Mouse (Mus musculus) retina, postnatal 7 days (tissue): ENCODE measurements around the gene Wnt10b.

Source experiments
- DNase-seq: peaks from one replicate; pipeline ENCODE4 v3.0.0-alpha.2; 2012; ENCODE audit warnings: low read depth, low spot score

The Wnt10b gene

DNA sequence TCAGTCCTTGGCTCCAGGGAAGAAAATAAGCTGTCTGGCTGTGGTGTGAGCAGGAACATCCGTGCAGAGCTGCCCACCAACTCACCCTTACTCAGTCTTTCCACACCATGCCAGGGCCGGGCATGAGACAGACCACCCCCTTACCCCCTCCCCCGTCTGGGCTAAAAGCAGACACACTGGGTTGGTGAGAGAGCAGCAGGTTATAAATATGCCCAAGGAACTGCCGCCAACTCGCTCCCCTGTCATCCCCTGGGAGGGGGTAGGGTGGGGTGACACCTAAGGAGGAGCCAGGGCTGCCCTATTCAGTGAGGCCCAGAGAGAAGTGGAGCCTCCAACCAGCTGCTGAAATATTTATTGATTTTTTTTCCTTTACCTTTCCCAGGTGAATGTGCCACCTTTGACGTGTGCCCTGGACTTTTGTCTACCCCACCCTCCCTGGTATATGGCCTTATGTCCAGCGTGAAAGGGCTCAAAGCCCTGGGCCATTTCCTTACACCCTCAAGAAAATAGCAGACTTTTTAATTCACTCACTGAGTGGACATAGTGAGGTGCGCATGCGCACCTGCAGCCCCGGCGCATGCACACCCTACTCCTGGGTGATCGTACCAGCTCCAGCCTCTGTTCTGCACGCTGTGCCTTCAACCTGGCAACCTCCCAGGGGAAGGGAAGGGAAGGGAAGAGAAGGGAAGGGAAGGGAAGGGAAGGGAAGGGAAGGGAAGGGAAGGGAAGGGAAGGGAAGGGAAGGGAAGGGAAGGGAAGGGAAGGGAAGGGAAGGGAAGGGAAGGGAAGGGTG lies 19.0 kb upstream of the Wnt10b start:
- no peak for DNase-seq

- no peak for DNase-seq
These were observed 15.3 kb upstream of the Wnt10b start for GRCm38 (mm10) chr15:98793141-98793698.

- DNase-seq = no peak
These were observed 14.5 kb upstream of the Wnt10b start for GRCm38 (mm10) chr15:98792233-98793020.

DNA sequence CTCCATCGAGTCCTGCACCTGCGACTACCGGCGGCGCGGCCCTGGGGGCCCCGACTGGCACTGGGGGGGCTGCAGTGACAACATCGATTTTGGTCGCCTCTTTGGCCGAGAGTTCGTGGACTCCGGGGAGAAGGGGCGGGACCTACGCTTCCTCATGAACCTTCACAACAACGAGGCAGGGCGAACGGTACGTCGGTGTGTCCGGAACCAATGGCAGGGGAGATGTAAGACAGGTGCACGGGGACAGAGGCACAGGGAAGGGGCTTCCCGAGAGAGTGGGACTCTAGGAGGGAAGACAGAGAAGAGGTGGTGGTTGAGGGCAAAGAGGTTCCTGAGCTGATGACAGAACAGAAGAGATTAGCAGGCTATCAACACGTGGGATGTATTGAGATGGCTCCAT lies 13.8 kb upstream of the Wnt10b start:
- no peak for DNase-seq

DNA sequence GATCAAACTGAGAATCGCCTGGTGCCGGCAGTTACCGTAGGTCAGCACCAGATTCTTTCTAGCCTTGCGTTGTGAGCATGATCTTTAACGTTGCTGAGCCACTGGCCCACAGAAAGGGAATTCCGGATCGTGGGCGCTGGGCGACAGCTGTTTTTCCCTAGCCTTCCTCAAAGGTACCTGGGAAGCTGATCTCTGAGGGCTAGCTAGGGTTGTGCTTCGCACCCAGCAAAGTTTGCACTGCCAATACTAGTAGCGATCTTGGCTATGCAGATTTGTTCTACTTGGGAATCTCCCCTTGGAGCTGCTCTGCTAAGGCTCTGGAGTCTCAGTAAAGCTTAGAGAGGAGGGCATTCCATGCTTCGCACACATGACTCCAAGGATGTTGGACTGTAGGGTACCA lies 13.3 kb upstream of the Wnt10b start:
- no peak for DNase-seq

- no peak for DNase-seq
These were observed 12.8 kb upstream of the Wnt10b start for GRCm38 (mm10) chr15:98790761-98791160.

GRCm38 (mm10) chr15:98789661-98790535 lies 11.9 kb upstream of the Wnt10b start, which contains the start of gene Wnt1:
TSS of gene Wnt1 (plus strand) at chr15:98789857.
- DNase-seq = peak; percentile 60

- DNase-seq = no peak
These were observed 11.2 kb upstream of the Wnt10b start for GRCm38 (mm10) chr15:98788972-98789660.

DNA sequence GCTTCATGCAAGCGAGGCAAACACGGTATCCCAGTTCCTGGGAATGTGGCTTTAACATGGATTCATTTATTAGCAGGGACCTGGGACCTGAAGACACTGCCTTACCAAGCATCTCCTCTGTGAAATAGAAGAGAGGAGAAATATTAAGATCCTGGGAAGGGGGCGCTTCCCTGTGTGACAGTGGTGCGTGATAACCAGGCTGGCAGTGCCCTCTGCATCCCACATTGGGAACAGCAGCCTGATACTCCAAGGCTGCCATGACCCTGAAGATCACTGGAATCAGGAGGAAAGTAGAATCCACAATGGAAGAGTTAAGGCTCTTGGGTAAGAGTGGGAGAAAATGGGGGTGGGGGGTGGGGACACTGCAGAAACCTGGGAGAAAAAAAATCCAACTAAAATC lies 10.0 kb upstream of the Wnt10b start:
- DNase-seq = no peak

DNA sequence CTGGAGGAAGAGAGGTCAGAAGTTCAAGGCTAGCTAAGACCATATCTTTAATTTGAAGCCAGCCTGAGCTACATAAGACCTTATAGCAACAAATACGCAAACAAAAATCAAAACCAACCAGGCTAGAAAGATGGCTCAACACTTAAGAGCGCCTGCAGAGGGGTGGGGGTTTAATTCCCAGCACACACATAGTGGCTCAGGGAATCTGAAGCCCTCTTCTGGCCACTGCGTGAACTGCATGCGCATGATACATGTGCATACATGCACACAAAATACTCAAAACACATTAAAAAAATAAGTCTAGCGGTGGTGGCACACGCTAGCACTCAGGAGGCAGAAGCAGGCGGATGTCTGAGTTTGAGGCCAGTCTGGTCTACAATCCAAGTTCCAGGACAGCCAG lies 7.8 kb upstream of the Wnt10b start:
- no peak for DNase-seq

DNA sequence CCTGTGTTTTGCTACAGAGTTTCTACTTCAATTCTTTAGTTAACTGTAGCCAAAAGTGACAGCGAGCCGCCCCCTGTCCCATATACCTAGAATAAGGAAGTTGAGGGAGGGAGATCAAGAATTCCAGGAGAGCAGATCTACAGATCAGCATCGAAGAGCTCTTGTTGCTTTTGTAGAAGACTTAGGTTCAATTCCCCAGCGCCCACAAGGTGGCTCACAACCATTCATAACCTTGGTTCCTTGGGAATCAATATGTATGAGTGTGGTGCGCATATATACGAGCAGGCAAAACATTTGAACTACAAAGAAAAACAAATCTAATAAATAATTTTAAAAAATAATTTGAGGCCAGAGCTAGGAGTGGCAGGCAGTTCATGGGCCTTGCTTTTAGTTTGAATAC lies 3.2 kb upstream of the Wnt10b start:
- DNase-seq = no peak

DNA sequence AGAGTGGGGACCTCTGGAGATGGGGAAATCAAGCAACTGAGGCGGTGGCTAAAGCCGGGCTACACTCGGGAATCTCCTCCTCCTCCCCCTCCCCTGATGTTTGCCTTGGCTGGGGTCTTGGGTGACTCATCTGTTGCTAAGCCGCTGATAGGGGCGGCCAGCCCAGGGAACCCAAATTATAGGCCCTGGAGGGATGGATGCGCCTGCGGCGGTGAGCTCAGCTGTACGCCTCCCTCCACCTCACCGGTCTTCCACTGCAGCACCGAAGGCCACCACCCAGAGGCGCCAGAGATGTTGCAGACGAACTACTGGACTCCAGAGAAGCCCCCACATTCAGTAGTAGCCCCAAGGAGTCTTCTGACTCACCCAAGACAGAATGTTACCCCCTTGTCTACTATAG lies 2.6 kb upstream of the Wnt10b start:
- DNase-seq = no peak

DNA sequence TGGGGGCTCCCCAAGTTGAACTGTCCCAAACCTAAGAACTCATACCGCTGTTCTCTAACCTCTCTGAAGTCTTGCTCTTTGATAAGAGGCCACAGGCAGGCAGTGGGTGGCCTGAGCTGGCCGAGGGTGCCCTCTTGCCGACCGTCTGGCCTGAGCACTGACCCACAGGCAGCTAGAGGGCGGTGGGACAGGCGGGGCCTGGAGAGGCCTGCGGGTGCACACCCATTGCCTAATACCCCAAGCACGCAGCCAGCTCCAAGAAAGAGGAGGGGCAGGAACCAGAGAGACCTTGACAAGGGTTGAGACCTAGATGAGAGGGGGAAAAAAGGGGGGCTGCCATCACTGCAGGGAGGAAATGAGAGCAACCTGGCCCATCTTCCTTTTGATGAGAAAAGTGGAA lies 2.1 kb upstream of the Wnt10b start:
- DNase-seq = no peak

GRCm38 (mm10) chr15:98778806-98779205 lies 856 bp upstream of the Wnt10b start:
- DNase-seq = no peak

GRCm38 (mm10) chr15:98778191-98778770 lies 331 bp upstream of the Wnt10b start:
- DNase-seq = no peak

DNA sequence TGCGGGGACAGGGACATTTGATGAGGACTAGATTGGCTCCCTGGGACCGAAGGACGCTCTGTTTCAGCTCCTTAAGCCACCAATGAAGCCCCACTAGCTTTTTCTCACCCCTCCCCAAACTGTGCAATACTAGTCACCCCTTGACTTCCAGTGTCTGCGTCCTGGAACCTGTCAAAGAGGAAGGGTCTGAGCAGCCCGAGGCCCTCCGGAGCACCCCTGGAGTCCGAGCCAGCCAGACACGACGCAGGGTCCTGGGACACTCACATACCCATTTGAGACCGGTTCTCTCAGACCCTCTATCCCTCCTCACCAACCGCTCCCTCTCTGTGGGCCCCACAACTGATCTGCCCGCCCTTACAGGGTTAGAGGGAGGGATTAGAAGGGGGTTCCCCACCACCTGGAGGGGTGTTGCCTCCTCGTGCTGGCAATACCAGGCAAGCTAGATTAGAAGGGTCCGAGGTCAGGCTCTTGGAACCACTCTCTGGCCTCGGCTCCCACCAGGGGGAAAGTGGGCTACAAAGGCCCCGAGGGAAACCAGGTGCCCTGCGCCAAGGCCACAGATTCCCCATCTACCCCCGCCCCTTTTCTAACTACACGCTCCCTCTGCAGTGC lies 839 bp downstream of the Wnt10b start:
- no peak for DNase-seq

GRCm38 (mm10) chr15:98776280-98777004 lies 1.5 kb downstream of the Wnt10b start:
- DNase-seq = no peak

DNA sequence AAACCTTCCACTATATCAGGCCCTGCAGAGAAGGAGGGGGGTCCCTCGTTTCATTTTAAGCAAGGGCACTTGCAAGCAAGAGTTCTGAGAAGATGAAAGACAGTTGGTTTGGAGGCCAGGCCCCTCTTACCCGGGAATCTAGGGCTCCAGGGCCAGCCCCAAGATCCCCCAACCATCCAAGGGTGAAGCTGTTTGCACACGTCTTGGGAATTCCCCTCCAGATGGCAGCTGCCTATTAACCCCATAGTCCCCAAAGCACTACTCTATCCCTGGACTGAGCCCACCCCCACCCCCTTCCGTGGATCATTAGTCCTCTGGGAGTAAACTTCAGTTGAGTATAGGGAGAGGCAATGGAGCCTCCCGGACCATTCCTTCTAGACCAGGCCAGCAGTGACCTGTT lies 2.4 kb downstream of the Wnt10b start:
- no peak for DNase-seq

DNA sequence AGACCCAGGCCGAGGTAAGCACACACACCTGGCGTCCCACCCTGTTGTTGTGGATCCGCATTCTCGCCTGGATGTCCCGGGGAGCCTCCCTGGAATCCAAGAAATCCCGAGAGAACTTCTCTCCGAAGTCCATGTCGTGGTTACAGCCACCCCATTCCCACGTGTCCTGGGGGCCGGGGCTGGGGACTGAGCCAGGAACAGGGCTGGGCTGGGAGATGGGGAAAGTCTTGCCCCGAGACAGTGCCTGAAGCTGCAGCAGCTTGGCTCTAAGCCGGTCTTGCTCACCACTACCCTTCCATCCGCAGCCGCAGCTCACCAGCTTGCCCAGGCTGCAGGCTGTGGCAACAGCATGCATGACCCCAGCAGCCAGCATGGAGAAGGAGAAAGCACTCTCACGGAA lies 3.9 kb downstream of the Wnt10b start:
- no peak for DNase-seq
